Mouse (Mus musculus): Measurements from ENCODE around the gene Eloa.

Eloa gene

GRCm38 (mm10) chr4:135954241-135954640, 67.3 kb downstream of the Eloa start:
- no peak for DNase-seq (ENCODE audit: low spot score)
